Mouse (Mus musculus): ENCODE data around the gene Hsbp1.
"Not testable (repeated sequence)": the region's sequence is repeated elsewhere in the genome, so short reads cannot be mapped to it uniquely, and the experiment has no call there.

Gene Hsbp1

GRCm38 (mm10) chr8:119344190-119344856 is at the start of gene Hsbp1:
Hsbp1 (plus strand) TSS chr8:119344488.
- DNase-seq: peak; percentile 97 to 98

DNA sequence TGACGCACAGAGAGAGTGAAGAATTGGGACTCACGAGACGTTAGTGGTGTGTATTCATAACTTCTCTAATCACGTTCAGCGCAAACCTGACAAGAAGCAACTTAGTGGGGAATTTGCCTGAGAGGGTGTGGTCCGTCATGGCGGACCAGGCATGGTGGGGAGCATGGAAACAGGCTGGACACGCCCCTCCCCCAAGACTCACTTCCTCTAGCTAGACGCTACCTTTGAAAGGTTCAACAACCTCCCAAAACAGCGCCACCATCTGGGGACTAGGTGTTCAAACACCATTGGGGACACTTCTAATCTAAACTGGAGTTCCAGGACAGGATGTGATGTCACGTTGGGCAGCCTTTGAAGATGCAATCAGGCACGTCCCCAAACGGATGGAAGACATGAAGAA is 48.8 kb upstream of the Hsbp1 start:
- no peak for DNase-seq

DNA sequence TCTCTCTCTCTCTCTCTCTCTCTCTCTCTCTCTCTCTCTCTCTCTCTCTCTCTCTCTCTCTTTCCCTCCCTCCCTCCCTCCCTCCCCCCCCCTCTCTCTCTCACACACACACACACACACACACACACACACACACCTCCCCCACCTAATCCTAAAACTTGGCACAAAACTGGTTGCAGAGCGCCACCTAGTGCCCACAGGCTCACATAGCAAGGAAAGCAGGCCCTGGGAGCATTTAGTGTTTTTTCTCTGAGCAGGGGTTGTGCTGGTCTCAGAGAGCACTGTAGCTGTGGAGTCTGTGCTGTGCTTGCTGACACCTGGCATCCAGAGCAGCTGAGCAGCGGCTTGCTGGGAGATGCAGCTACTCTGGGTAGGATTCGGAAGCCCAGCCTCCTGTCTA is 46.5 kb upstream of the Hsbp1 start:
- peak; percentile 8 to 45 for DNase-seq

GRCm38 (mm10) chr8:119300335-119300734 is 44.0 kb upstream of the Hsbp1 start:
- no peak for DNase-seq

DNA sequence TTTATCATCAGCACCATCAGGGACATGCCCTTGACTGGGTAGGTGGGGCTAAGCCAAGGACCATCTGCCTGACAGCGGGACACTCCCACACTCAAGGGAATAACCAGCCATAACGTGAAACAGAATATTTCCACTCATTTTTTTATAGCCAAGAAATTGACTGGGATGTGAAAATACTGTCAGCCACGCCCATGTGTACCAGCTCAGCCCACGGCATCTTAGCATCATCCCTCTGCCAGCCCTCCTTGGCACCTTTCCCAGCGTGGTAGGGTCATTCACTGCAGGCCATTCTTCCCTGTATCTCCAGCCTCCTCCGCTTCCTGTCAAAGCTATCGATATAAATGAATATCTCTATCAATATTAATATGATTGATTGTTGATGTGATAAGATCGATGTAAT is 40.1 kb upstream of the Hsbp1 start:
- no peak for DNase-seq

GRCm38 (mm10) chr8:119311412-119311811 is 32.9 kb upstream of the Hsbp1 start:
- DNase-seq: peak; percentile 6 to 31

GRCm38 (mm10) chr8:119323215-119323614 is 21.1 kb upstream of the Hsbp1 start:
- no peak for DNase-seq

- DNase-seq: no peak
These were observed 4.7 kb upstream of the Hsbp1 start for GRCm38 (mm10) chr8:119339546-119339945.

- DNase-seq: peak in 1 of 2 experiments; percentile 9
These were observed 682 bp upstream of the Hsbp1 start for GRCm38 (mm10) chr8:119343606-119344005.

DNA sequence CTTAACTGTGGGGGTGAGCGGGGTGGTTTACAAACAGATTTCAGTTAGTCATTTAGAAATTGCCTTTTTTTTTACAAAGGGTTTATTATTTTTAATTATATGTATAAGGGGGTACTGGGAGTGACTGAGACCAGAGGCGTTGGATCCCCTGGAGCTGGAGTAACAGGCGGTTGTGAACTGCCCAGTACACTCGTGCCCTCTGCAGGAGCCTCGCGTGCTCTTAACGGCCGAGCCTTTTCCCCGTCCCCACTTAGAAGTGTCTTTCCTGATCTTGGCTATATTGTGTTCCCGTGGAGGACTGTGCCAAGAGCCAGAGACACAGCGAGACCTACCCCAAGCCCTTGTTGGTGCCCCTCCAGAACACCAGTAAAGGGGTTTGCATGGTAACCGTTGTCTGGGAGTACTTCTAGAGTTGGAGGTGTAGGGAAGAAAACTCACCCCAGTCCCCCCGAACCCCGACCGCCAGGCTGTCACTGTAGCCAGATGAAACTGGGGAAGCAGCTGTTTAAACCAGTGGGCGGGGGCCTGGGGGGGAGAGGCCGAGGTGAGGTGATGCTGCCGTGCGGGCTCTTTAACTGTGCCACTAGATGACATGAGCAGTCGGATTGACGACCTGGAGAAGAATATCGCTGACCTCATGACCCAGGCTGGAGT is 868 bp downstream of the Hsbp1 start:
- no peak for DNase-seq

- no peak for DNase-seq
These were observed 1.4 kb downstream of the Hsbp1 start for GRCm38 (mm10) chr8:119345683-119346075.

GRCm38 (mm10) chr8:119351647-119352046 is 7.4 kb downstream of the Hsbp1 start:
- DNase-seq: no peak

- DNase-seq: no peak
These were observed 8.8 kb downstream of the Hsbp1 start for GRCm38 (mm10) chr8:119352977-119353658.

DNA sequence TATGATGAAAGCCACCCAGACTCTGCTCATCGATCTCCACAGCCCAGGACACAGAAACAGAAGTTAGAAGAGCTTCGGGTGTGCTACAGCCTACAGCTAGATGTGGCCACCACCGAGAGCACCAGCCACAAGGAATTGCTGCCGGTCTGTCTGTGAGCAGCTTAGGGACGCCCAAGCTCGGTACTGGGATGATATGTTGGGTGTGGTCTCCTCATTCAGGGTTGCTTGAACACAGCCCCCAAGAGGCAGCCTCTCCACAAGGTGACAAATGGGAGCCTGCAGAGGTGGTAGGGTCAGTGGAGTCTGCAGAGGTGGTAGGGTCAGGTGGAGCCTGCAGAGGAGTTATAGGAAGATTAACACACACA is 9.4 kb downstream of the Hsbp1 start:
- no peak for DNase-seq

- DNase-seq: not testable (repeated sequence)
These were observed 12.3 kb downstream of the Hsbp1 start for GRCm38 (mm10) chr8:119356631-119357030.

DNA sequence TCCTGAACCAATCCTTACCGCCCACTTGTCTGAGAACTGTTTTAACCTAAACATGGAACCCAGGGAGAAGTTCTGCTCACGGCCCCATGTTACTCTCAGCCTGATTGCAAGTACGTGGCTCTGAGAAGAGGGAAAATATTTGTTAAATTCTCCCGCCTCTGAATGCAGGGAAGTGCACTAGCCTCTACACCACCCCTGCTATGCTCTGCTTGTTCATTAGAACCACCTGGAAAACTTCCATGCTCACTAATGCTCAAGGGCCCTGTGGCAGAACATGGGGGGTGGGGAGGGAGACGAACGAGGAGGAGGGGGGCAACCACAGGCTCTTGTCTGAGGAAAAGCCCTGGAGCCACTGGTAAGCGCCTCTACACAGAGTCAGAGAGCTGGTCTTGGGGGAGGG is 13.9 kb downstream of the Hsbp1 start:
- no peak for DNase-seq

DNA sequence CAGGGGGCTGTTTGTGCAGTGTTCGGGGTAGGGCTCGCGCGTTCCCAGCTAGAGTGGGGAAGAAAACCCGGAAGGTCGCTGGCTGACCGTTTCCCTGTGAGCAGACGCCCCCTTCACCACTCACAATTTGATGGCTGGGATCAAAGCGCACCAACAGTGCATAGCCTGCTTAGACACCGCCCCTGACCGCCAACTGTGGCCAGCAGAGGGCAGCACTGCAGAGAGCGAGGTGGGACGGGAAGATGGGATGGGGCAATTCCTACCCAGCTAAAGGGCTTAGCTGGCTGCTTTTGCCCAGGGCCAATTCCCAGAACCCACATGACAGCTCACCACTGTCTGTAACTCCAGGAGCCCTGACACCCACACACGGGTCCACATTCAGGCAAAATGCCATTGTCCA is 14.5 kb downstream of the Hsbp1 start:
- peak; percentile 18 to 61 for DNase-seq

DNA sequence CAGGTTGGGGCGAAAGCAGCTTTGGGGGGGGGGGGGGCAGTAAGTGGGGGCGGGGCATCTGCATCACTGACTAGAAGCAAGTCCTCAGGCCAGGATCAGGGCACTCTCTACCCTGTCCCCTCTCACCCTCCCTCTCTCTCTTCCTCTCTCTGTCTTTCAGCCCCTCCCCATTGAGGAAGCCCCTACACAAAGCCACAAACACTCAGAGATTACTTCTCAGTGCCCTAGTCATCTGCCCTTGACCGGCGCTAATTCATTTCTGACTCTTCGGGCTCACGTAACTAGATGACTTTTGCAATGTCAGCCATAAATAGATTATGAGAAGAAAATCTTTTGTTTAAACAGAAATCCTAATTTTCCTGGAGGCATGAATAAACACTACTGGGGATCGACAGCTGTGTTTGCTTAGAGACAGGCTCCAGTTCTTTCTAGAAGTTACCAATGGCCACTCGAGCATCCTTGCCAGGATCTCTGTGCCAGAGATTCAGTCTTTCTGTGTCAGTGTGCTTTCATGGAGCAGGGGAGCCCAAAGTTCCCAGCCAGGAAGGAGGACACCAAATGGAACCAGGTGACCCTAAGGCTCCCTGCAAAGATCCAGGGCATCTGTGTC is 16.5 kb downstream of the Hsbp1 start:
- DNase-seq: no peak

GRCm38 (mm10) chr8:119374716-119375115 is 30.4 kb downstream of the Hsbp1 start:
- DNase-seq: not testable (repeated sequence)

GRCm38 (mm10) chr8:119378476-119378875 is 34.2 kb downstream of the Hsbp1 start:
- no peak for DNase-seq

- DNase-seq: peak in 1 of 2 experiments; percentile 49
These were observed 36.3 kb downstream of the Hsbp1 start for GRCm38 (mm10) chr8:119380619-119381018.

DNA sequence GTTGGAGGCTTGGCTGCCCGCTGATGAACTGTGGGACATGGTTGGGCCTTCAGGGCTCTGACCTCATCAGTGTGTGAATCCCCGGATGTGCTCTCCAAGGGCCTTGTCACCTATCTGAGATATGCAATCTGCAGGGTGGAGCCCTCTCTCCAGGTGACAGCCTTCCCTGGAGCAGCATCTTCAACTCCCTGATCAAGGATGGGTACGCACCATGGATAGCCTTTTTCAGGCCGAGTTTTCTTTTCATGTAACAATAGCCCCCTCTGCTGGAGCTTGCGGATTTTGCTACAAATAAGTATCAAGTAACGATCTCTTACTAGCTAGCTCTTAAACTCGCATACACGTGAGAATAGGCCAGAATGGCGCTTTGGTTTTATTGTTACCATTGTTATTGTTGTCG is 40.2 kb downstream of the Hsbp1 start:
- DNase-seq: peak; percentile 40 to 80

GRCm38 (mm10) chr8:119385854-119386253 is 41.6 kb downstream of the Hsbp1 start:
- DNase-seq: no peak

DNA sequence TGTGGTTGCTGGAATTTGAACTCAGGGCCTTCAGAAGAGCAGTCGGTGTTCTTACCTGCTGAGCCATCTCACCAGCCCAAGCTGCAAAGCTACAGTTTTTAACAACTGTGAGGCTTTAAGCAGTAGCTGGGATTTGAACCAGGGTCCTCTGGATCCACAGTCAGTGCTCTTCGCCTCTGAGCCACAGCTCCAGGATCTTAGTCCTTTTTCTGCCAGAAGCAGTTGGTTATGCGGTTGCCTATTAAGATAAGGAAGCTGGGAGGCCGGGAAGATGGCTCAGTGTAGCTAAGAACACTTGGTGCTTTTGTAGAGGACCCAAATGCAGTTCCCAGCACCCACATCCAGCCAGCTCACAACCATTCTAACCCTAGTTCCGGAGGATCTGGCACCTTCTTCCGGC is 42.7 kb downstream of the Hsbp1 start:
- DNase-seq: no peak

All from kidney, adult 8-10 months (tissue).